Mouse (Mus musculus) limb, embryonic 12.5 days (tissue): ENCODE data around the gene Mmel1. TPM values are rescaled to one million over a fixed set of nuclear protein-coding genes. Genes with fewer than 3 reads are reported as not detected.

Experiments
- ATAC-seq: fragments of 200-750 bp; cut with Nextera tagmentation; 2 replicates; pipeline ENCODE4 v1.8.0; 2017; ENCODE audit warnings: low read depth, moderate TSS enrichment; ENCODE audit not compliant: insufficient number of reproducible peaks, insufficient read depth, low FRiP score, low TSS enrichment
- H3K27ac ChIP-seq: fragments of 300-500 bp; sonication (generic); 2 replicates; pipeline ENCODE4 v1.5.1; 2016; ENCODE audit warnings: mild to moderate bottlenecking, moderate library complexity
- H3K27me3 ChIP-seq: fragments of 300-500 bp; sonication (generic); 2 replicates; pipeline ENCODE4 v1.6.1; 2016; ENCODE audit warnings: mild to moderate bottlenecking, moderate library complexity
- H3K36me3 ChIP-seq: fragments of 300-500 bp; sonication (generic); 2 replicates; pipeline ENCODE4 v1.6.1; 2016; ENCODE audit warnings: mild to moderate bottlenecking, moderate library complexity
- H3K4me1 ChIP-seq: fragments of 300-500 bp; sonication (generic); replicated peaks from 2 replicates; pipeline ENCODE4 v1.6.1; 2016
- H3K4me2 ChIP-seq: fragments of 300-500 bp; sonication (generic); 2 replicates; pipeline ENCODE4 v1.6.1; 2016; ENCODE audit warnings: mild to moderate bottlenecking, moderate library complexity
- H3K4me3 ChIP-seq: fragments of 300-500 bp; sonication (generic); replicated peaks from 2 replicates; pipeline ENCODE4 v1.5.1; 2016; ENCODE audit warnings: mild to moderate bottlenecking
- H3K9ac ChIP-seq: fragments of 300-500 bp; sonication (generic); replicated peaks from 2 replicates; pipeline ENCODE4 v1.6.1; 2016; ENCODE audit warnings: mild to moderate bottlenecking, moderate library complexity
- H3K9me3 ChIP-seq: fragments of 300-500 bp; sonication (generic); 2 replicates; pipeline ENCODE4 v1.6.1; 2016; ENCODE audit warnings: mild to moderate bottlenecking, moderate library complexity
- WGBS: fragments of 180-500 bp; shearing (Covaris S2); methylation state at CpG from one replicate; pipeline ENCODE4 v1.1.7; 2016; 5-methylcytosine and 5-hydroxymethylcytosine counted together
- polyA plus RNA-seq: library from polyadenylated mRNA; unstranded; fragments of >200 nt; fragmentation: Nextera tagmentation; extraction: Ambion mirVana; gene quantifications from 2 replicates; pipeline ENCODE4 v1.2.1, GENCODE M21; 2016

The Mmel1 gene
- polyA plus RNA-seq, 1 experiment from 2014 or later = 0.11 TPM

GRCm38 (mm10) chr4:154886876-154887592, 17.6 kb downstream of the Mmel1 start:
- no peak overlapping the region for H3K9ac ChIP-seq
- 0 out of 2 replicates have a peak, but pooled peaks cover 3% of the 10 kb centered on the region for H3K4me1 ChIP-seq
- ATAC-seq = no peak
- H3K36me3 ChIP-seq = no peaks in the 10 kb centered on the region
- H3K27me3 ChIP-seq = no peaks in the 10 kb centered on the region; the same call in 1 of the 2 replicates
- H3K27ac ChIP-seq = no peak overlapping the region
- no peak overlapping the region for H3K4me2 ChIP-seq
- no peaks in the 10 kb centered on the region for H3K9me3 ChIP-seq
- WGBS = 67% methylated on average over 12 of the region's 13 CpGs
- no peak overlapping the region for H3K4me3 ChIP-seq

GRCm38 (mm10) chr4:154887593-154888250, 18.3 kb downstream of the Mmel1 start:
- no peak for ATAC-seq
- no peaks in the 10 kb centered on the region for H3K36me3 ChIP-seq

GRCm38 (mm10) chr4:154890887-154891286, 21.5 kb downstream of the Mmel1 start:
- ATAC-seq = no peak
- 87% methylated on average over 14 of the region's 14 CpGs for WGBS
- Histone ChIP-seq H3K27ac (no peak overlapping the region), H3K9ac (no peak overlapping the region), H3K27me3 (no peaks in the 10 kb centered on the region; the same call in 1 of the 2 replicates), H3K4me3 (no peak overlapping the region), H3K9me3 (no peaks in the 10 kb centered on the region), H3K36me3 (peaks cover 1% of the 10 kb centered on the region; the same call in 1 of the 2 replicates), H3K4me1 (0 out of 2 replicates have a peak, but pooled peaks cover 3% of the 10 kb centered on the region), H3K4me2 (no peak overlapping the region)

More at GRCm38 (mm10) chr4:154887593-154888250, 18.3 kb downstream of the Mmel1 start:
- H3K27me3 ChIP-seq = no peaks in the 10 kb centered on the region; the same call in 1 of the 2 replicates
- no peak overlapping the region for H3K4me3 ChIP-seq
- no peak overlapping the region for H3K27ac ChIP-seq
- H3K4me2 ChIP-seq = no peak overlapping the region
- 79% methylated on average over 15 of the region's 15 CpGs for WGBS
- H3K4me1 ChIP-seq = 0 out of 2 replicates have a peak, but pooled peaks cover 3% of the 10 kb centered on the region
- H3K9ac ChIP-seq = no peak overlapping the region
- no peaks in the 10 kb centered on the region for H3K9me3 ChIP-seq

- H3K27me3 ChIP-seq = no peaks in the 10 kb centered on the region; the same call in 1 of the 2 replicates
- H3K4me3 ChIP-seq = no peak overlapping the region
- peaks cover 5% of the 10 kb centered on the region; the same call in 1 of the 2 replicates for H3K36me3 ChIP-seq
- no peaks in the 10 kb centered on the region for H3K9me3 ChIP-seq
- H3K4me2 ChIP-seq = no peak overlapping the region
- no peak overlapping the region for H3K9ac ChIP-seq
- ATAC-seq = no peak
- H3K27ac ChIP-seq = no peak overlapping the region
- peaks cover 15% of the 10 kb centered on the region for H3K4me1 ChIP-seq
- 81% methylated on average over 5 of the region's 5 CpGs for WGBS
Measured at GRCm38 (mm10) chr4:154895549-154895948, 26.2 kb downstream of the Mmel1 start.

- WGBS = 72% methylated on average over 6 of the region's 6 CpGs
- ATAC-seq = no peak
Measured at GRCm38 (mm10) chr4:154897676-154898465, 28.5 kb downstream of the Mmel1 start.

GRCm38 (mm10) chr4:154898506-154899446, 29.4 kb downstream of the Mmel1 start, which contains the start of gene Fam213b:
Gene Fam213b, minus strand, starts transcription at chr4:154899135.
- Histone ChIP-seq H3K27ac (peak within 1 kb of the TSS; percentile 59), H3K4me2 (peak within 1 kb of the TSS; percentile 94), H3K27me3 (no peaks in the 10 kb centered on the region; the same call in 1 of the 2 replicates), H3K9me3 (no peaks in the 10 kb centered on the region; the same call in 1 of the 2 replicates), H3K4me3 (peak within 1 kb of the TSS; percentile 59), H3K36me3 (peaks cover 5% of the 10 kb centered on the region; the same call in 1 of the 2 replicates), H3K4me1 (peaks cover 15% of the 10 kb centered on the region), H3K9ac (peak within 1 kb of the TSS; percentile 73)
- 3% methylated on average over 43 of the region's 43 CpGs for WGBS
- peak; percentile 96 for ATAC-seq

More at GRCm38 (mm10) chr4:154897676-154898465, 28.5 kb downstream of the Mmel1 start:
- Histone ChIP-seq H3K36me3 (peaks cover 5% of the 10 kb centered on the region; the same call in 1 of the 2 replicates), H3K4me2 (peak overlapping the region; percentile 94), H3K27ac (no peak overlapping the region), H3K4me1 (peaks cover 15% of the 10 kb centered on the region), H3K4me3 (peak overlapping the region; percentile 59), H3K9me3 (no peaks in the 10 kb centered on the region; the same call in 1 of the 2 replicates), H3K9ac (peak overlapping the region; percentile 73), H3K27me3 (no peaks in the 10 kb centered on the region; the same call in 1 of the 2 replicates)

GRCm38 (mm10) chr4:154902371-154902770, 33.0 kb downstream of the Mmel1 start:
- no peak for ATAC-seq
- no peaks in the 10 kb centered on the region; the same call in 1 of the 2 replicates for H3K9me3 ChIP-seq
- H3K36me3 ChIP-seq = no peaks in the 10 kb centered on the region
- WGBS = 91% methylated on average over 2 of the region's 2 CpGs
- H3K4me3 ChIP-seq = no peak overlapping the region
- no peak overlapping the region for H3K4me2 ChIP-seq
- H3K9ac ChIP-seq = no peak overlapping the region
- peaks cover 18% of the 10 kb centered on the region for H3K4me1 ChIP-seq
- no peaks in the 10 kb centered on the region; the same call in 1 of the 2 replicates for H3K27me3 ChIP-seq
- H3K27ac ChIP-seq = no peak overlapping the region

- Histone ChIP-seq H3K4me1 (peaks cover 9% of the 10 kb centered on the region), H3K4me3 (peak overlapping the region; percentile 51), H3K27me3 (no peaks in the 10 kb centered on the region), H3K9me3 (no peaks in the 10 kb centered on the region; the same call in 1 of the 2 replicates), H3K4me2 (peak overlapping the region; percentile 83), H3K27ac (peak overlapping the region; percentile 79), H3K36me3 (no peaks in the 10 kb centered on the region), H3K9ac (peak overlapping the region; percentile 56)
- peak; percentile 94 for ATAC-seq
- 2% methylated on average over 16 of the region's 16 CpGs for WGBS
Measured at GRCm38 (mm10) chr4:154904185-154905071, 35.0 kb downstream of the Mmel1 start.

GRCm38 (mm10) chr4:154907833-154908232, 38.4 kb downstream of the Mmel1 start:
- ATAC-seq = no peak
- H3K27ac ChIP-seq = no peak overlapping the region
- no peak overlapping the region for H3K4me3 ChIP-seq
- H3K4me2 ChIP-seq = peak overlapping the region; percentile 11; the same call in 1 of the 2 replicates
- 48% methylated on average over 17 of the region's 17 CpGs for WGBS
- H3K9ac ChIP-seq = no peak overlapping the region
- no peaks in the 10 kb centered on the region for H3K27me3 ChIP-seq
- no peaks in the 10 kb centered on the region for H3K9me3 ChIP-seq
- no peaks in the 10 kb centered on the region for H3K36me3 ChIP-seq
- peaks cover 23% of the 10 kb centered on the region for H3K4me1 ChIP-seq
